Mouse (Mus musculus): Measurements from ENCODE around the gene Fto. TPM values are rescaled to one million over a fixed set of nuclear protein-coding genes. Genes with fewer than 3 reads are reported as not detected.

Fto gene
- polyA plus RNA-seq, 1 experiment from 2014 or later = 28.6 TPM

DNA sequence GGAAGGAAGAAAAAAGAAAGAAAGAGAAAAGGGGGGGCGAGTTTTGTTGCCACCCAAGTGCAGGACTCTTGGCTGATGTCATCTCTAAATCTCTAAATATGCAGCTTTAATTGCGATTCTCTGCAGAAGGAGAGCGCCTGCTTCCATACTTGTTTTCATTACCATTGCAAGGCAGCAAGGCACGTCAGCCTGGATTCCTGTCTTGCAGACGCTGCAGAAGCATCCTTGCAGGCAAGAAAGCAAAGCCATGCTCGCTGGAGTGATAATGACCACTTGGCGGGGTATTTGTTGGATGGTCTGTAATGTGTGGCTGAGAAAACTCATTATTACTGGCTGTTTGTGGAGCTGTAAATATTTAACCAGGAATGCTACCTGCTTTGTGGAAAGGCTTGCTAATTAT is 396.4 kb downstream of the Fto start:
- ATAC-seq = no peak
- H3K9me3 ChIP-seq (replicated peaks) = no peaks in the 10 kb centered on the region
- no peak overlapping the region for H3K27ac ChIP-seq
- H3K4me1 ChIP-seq = peaks cover 25% of the 10 kb centered on the region
- H3K4me2 ChIP-seq = peak overlapping the region; percentile 8; the same call in 1 of the 2 replicates
- WGBS (ENCODE audit: insufficient replicate concordance) = 39% methylated on average over 7 of the region's 7 CpGs
- H3K27me3 ChIP-seq (replicated peaks) = peaks cover 45% of the 10 kb centered on the region
- H3K36me3 ChIP-seq = no peaks in the 10 kb centered on the region
- no peak overlapping the region for H3K4me3 ChIP-seq
- no peak overlapping the region for H3K9ac ChIP-seq

DNA sequence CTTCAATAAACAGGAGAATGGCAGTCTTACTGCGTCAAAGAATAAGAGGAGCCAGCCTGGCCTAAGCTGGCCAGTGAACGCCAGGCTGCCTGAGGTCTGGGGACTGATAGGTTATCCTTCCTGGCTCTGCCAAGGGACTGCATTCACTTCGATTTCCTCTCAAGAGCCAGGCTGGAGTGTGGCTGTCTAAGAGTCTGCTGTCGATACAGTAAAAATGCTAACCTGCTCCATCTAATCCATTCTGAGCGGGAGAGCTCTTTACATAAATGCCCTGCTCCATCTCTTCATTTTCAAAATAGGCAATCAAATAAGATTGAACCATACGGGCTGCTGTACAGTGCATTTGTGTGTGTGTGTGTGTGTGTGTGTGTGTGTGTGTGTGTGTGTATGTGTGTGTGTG is 397.9 kb downstream of the Fto start:
- no peak for ATAC-seq
- no peaks in the 10 kb centered on the region for H3K9me3 ChIP-seq (replicated peaks)
- H3K27me3 ChIP-seq (replicated peaks) = peaks cover 52% of the 10 kb centered on the region
- H3K9ac ChIP-seq = no peak overlapping the region
- peaks cover 37% of the 10 kb centered on the region for H3K4me1 ChIP-seq
- H3K36me3 ChIP-seq = no peaks in the 10 kb centered on the region
- no peak overlapping the region for H3K4me2 ChIP-seq
- 56% methylated on average over 6 of the region's 6 CpGs for WGBS (ENCODE audit: insufficient replicate concordance)
- no peak overlapping the region for H3K27ac ChIP-seq
- no peak overlapping the region for H3K4me3 ChIP-seq

DNA sequence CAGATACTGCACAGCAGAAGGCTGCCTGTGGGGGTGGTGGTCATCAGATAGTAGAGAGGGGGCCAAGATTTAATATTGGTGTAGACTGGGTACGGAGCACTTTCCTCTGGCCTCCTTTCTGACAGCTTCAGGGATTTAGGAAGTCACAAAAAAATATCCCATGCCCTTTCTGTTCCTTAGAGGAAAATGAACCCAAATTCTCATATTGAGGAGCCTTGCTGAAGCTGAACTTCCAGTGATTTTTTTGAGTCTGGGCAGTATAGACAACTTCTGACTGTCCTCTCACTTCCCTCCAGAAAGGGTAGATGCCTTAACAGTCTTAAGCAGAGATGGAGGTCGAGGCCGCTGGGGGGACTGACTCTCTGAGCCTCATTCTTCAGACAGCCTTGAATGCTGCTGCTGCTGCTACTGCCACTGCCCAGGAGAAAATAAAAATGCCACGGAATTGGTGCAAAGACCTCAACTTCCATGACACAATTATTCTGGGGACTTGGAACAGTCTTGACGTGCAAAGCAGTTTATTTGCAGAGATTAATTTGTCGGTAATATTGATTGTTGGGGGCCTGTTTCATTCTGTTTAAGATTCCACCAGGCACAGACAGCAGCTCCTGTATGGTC is 398.8 kb downstream of the Fto start:
- Histone ChIP-seq H3K9me3 (replicated peaks) (no peaks in the 10 kb centered on the region), H3K27ac (no peak overlapping the region), H3K4me1 (peaks cover 37% of the 10 kb centered on the region), H3K27me3 (replicated peaks) (peaks cover 56% of the 10 kb centered on the region), H3K4me3 (no peak overlapping the region), H3K36me3 (no peaks in the 10 kb centered on the region), H3K4me2 (peak overlapping the region; percentile 67; the same call in 1 of the 2 replicates), H3K9ac (no peak overlapping the region)
- ATAC-seq = no peak
- 25% methylated on average over 6 of the region's 6 CpGs for WGBS (ENCODE audit: insufficient replicate concordance)

- Histone ChIP-seq H3K9ac (peak overlapping the region; percentile 46; the same call in 1 of the 2 replicates), H3K36me3 (no peaks in the 10 kb centered on the region), H3K27ac (no peak overlapping the region), H3K4me2 (peak overlapping the region; percentile 67), H3K9me3 (replicated peaks) (no peaks in the 10 kb centered on the region), H3K4me3 (peak overlapping the region; percentile 35), H3K27me3 (replicated peaks) (peaks cover 57% of the 10 kb centered on the region), H3K4me1 (peaks cover 37% of the 10 kb centered on the region)
- no peak for ATAC-seq
- 5% methylated on average over 31 of the region's 31 CpGs for WGBS (ENCODE audit: insufficient replicate concordance)
Observed at GRCm38 (mm10) chr8:91712731-91713569, 399.6 kb downstream of the Fto start.

GRCm38 (mm10) chr8:91713677-91714312 is 400.5 kb downstream of the Fto start:
- H3K36me3 ChIP-seq = no peaks in the 10 kb centered on the region
- peaks cover 37% of the 10 kb centered on the region for H3K4me1 ChIP-seq
- peak overlapping the region; percentile 35 for H3K4me3 ChIP-seq
- H3K4me2 ChIP-seq = peak overlapping the region; percentile 67
- H3K9ac ChIP-seq = peak overlapping the region; percentile 46; the same call in 1 of the 2 replicates
- 0 out of 2 replicates have a peak, but pooled peaks have one; percentile 32 for ATAC-seq
- no peaks in the 10 kb centered on the region for H3K9me3 ChIP-seq (replicated peaks)
- WGBS (ENCODE audit: insufficient replicate concordance) = 15% methylated on average over 12 of the region's 12 CpGs
- H3K27me3 ChIP-seq (replicated peaks) = peaks cover 57% of the 10 kb centered on the region
- H3K27ac ChIP-seq = no peak overlapping the region

GRCm38 (mm10) chr8:91714733-91715132 is 401.4 kb downstream of the Fto start:
- H3K27ac ChIP-seq = no peak overlapping the region
- no peak overlapping the region for H3K4me2 ChIP-seq
- peaks cover 56% of the 10 kb centered on the region for H3K27me3 ChIP-seq (replicated peaks)
- 70% methylated on average over 7 of the region's 7 CpGs for WGBS (ENCODE audit: insufficient replicate concordance)
- no peak overlapping the region for H3K4me3 ChIP-seq
- H3K36me3 ChIP-seq = no peaks in the 10 kb centered on the region
- H3K4me1 ChIP-seq = peaks cover 37% of the 10 kb centered on the region
- no peak for ATAC-seq
- H3K9me3 ChIP-seq (replicated peaks) = no peaks in the 10 kb centered on the region
- H3K9ac ChIP-seq = no peak overlapping the region

- Histone ChIP-seq H3K4me3 (no peak overlapping the region), H3K9ac (no peak overlapping the region), H3K4me2 (no peak overlapping the region), H3K36me3 (no peaks in the 10 kb centered on the region), H3K9me3 (replicated peaks) (no peaks in the 10 kb centered on the region), H3K4me1 (peaks cover 37% of the 10 kb centered on the region), H3K27me3 (replicated peaks) (peaks cover 48% of the 10 kb centered on the region), H3K27ac (no peak overlapping the region)
- no peak for ATAC-seq
- WGBS (ENCODE audit: insufficient replicate concordance) = 30% methylated on average over 8 of the region's 8 CpGs
Observed at GRCm38 (mm10) chr8:91715387-91716085, 402.2 kb downstream of the Fto start.

Other genes with a start within 250 kb of the Fto start
- gene Rbl2, start 243.5 kb upstream of the Fto start, polyA plus RNA-seq (2016; fragmentation: Nextera tagmentation; extraction: Ambion mirVana) = 9.1 and 9.4 TPM in 2 replicates
- 10.0 and 11.6 TPM in 2 replicates for gene Aktip, start 113.5 kb upstream of the Fto start, polyA plus RNA-seq (2016; fragmentation: Nextera tagmentation; extraction: Ambion mirVana)
- gene Rpgrip1l, start 263 bp upstream of the Fto start, polyA plus RNA-seq (2016; fragmentation: Nextera tagmentation; extraction: Ambion mirVana) = 3.5 and 4.6 TPM in 2 replicates